Mouse (Mus musculus): ENCODE data around the gene Gm14124.
"Not testable (repeated sequence)": the region's sequence is repeated elsewhere in the genome, so short reads cannot be mapped to it uniquely, and the experiment has no call there.

Gene Gm14124

GRCm38 (mm10) chr2:150257291-150257690 is at the start of gene Gm14124:
Gene Gm14124 (plus strand): TSS chr2:150257517.
- not testable (repeated sequence) for DNase-seq

GRCm38 (mm10) chr2:150217600-150218362 is 39.5 kb upstream of the Gm14124 start, which contains the start of gene Zfp937:
Gene Zfp937 (plus strand): TSS chr2:150218073.
- peak; percentile 88 to 89 for DNase-seq

GRCm38 (mm10) chr2:150218363-150218725 is 39.0 kb upstream of the Gm14124 start:
- DNase-seq, result not testable (repeated sequence)

- DNase-seq, result not testable (repeated sequence)
Observed at GRCm38 (mm10) chr2:150223263-150223662, 34.1 kb upstream of the Gm14124 start.

- no peak for DNase-seq
Observed at GRCm38 (mm10) chr2:150243211-150243610, 14.1 kb upstream of the Gm14124 start.

GRCm38 (mm10) chr2:150255491-150255890 is 1.8 kb upstream of the Gm14124 start, which contains the start of gene Gm21994:
Gene Gm21994 (minus strand): TSS chr2:150255591.
- not testable (repeated sequence) for DNase-seq

GRCm38 (mm10) chr2:150256861-150257260 is 456 bp upstream of the Gm14124 start:
- not testable (repeated sequence) for DNase-seq

GRCm38 (mm10) chr2:150293669-150294068 is 36.4 kb downstream of the Gm14124 start:
- no peak for DNase-seq

GRCm38 (mm10) chr2:150299096-150299495 is 41.8 kb downstream of the Gm14124 start:
- DNase-seq, result no peak

- DNase-seq, result peak; percentile 15 to 20
Observed at GRCm38 (mm10) chr2:150307183-150307773, 50.0 kb downstream of the Gm14124 start.

GRCm38 (mm10) chr2:150310952-150311884 is 53.9 kb downstream of the Gm14124 start:
- DNase-seq, result peak; percentile 94 to 95

GRCm38 (mm10) chr2:150316140-150316539 is 58.8 kb downstream of the Gm14124 start:
- DNase-seq, result no peak

GRCm38 (mm10) chr2:150318973-150319372 is 61.7 kb downstream of the Gm14124 start:
- DNase-seq, result no peak
